Mouse (Mus musculus): Measurements from ENCODE around the gene Arrdc4. TPM values are rescaled to one million over a fixed set of nuclear protein-coding genes. Genes with fewer than 3 reads are reported as not detected.

Arrdc4 gene
- polyA plus RNA-seq, 1 experiment = 0.01 TPM

DNA sequence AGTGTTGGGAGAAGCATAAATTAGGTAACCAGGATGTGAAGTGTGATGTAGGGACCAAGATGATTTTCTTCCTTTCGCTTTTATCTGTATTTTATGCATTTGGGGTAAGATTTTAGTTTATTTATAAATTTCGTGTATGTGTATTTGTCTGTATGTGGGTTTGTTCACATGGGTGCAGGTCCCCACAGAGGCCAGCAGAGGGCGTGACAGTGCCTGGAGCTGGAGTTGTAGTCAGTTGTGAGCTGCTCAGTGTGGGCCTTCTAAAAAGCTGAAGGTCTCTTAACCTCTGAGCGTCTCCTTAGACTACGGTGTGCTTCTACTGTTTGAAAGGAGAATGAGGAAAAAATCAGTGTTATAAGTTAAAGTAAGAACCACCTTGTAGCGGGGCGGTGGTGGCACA lies 43.9 kb downstream of the Arrdc4 start:
- Histone ChIP-seq H3ac (ENCODE audit: control insufficient read depth, insufficient read length) (no peak overlapping the region), H3K27me3 (ENCODE audit: control insufficient read depth, insufficient read depth, insufficient read length) (no peaks in the 10 kb centered on the region), H3K36me3 (ENCODE audit: control insufficient read depth, insufficient read depth) (no peaks in the 10 kb centered on the region), H3K4me2 (ENCODE audit: low read depth) (no peak overlapping the region), H3K4me3 (no peak overlapping the region), H3K79me2 (ENCODE audit: control insufficient read depth, insufficient read depth) (no peaks in the 10 kb centered on the region)
- TF ChIP-seq POLR2AphosphoS2 (IDR thresholded peaks at IDR 0.05; ENCODE audit: insufficient read length, low read depth) = no peak
- no peak for TF ChIP-seq MYOD1 (IDR thresholded peaks at IDR 0.05; ENCODE audit: control insufficient read depth in 1 of 3, insufficient read length in 2 of 3, low read depth in 2 of 3)
- no peak for TF ChIP-seq TCF3 (IDR thresholded peaks at IDR 0.05; ENCODE audit: insufficient read length, low read depth)
- no peak for TF ChIP-seq TCF12 (IDR thresholded peaks at IDR 0.05; ENCODE audit: insufficient read depth, poor library complexity, severe bottlenecking)
- TF ChIP-seq POLR2A (IDR thresholded peaks at IDR 0.05; ENCODE audit: insufficient read length, low read depth) = no peak
- no peak for TF ChIP-seq SRF (IDR thresholded peaks at IDR 0.05; ENCODE audit: control insufficient read depth, insufficient read length, low read depth)
- no peak for TF ChIP-seq E2F4 (IDR thresholded peaks at IDR 0.05; ENCODE audit: insufficient read depth)
- no peak for TF ChIP-seq CEBPB (IDR thresholded peaks at IDR 0.05; ENCODE audit: insufficient read depth, poor library complexity, severe bottlenecking)
- TF ChIP-seq REST (IDR thresholded peaks at IDR 0.05; ENCODE audit: insufficient read depth, insufficient read length) = no peak
- no peak for TF ChIP-seq MAX (IDR thresholded peaks at IDR 0.05; ENCODE audit: low read depth)
- TF ChIP-seq MYOG (IDR thresholded peaks at IDR 0.05; ENCODE audit: control insufficient read depth in 1 of 3, insufficient read depth in 1 of 3, insufficient read length in 2 of 3, low read depth in 2 of 3) = no peak
- no peak for TF ChIP-seq USF1 (IDR thresholded peaks at IDR 0.05; ENCODE audit: low read depth)

DNA sequence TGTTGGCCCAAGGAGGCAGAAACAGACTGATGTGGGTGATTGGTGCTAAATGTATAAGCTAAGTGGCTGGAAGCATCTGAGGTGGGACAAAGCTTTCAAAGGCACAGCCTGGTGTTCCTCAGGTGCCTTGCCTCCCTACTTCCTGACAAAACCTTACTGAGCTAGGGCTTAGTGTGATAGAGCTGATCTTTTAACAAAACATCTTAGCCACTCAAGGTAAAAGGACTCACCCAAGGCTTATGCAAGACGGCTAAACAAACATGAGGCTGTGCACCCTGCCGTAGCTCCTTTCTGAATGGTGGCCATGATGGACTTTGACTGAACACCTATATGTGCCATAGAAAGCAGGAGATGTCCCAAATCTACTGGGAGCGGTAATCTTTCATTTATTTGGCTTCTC lies 51.7 kb downstream of the Arrdc4 start:
- H3K4me3 ChIP-seq = no peak overlapping the region
- H3K4me2 ChIP-seq (ENCODE audit: low read depth) = no peak overlapping the region
- no peaks in the 10 kb centered on the region for H3K79me2 ChIP-seq (ENCODE audit: control insufficient read depth, insufficient read depth)
- H3ac ChIP-seq (ENCODE audit: control insufficient read depth, insufficient read length) = no peak overlapping the region
- TF ChIP-seq POLR2AphosphoS2 (IDR thresholded peaks at IDR 0.05; ENCODE audit: insufficient read length, low read depth) (no peak), MYOG (IDR thresholded peaks at IDR 0.05; ENCODE audit: control insufficient read depth in 1 of 3, insufficient read depth in 1 of 3, insufficient read length in 2 of 3, low read depth in 2 of 3) (no peak), TCF3 (IDR thresholded peaks at IDR 0.05; ENCODE audit: insufficient read length, low read depth) (no peak)
- no peaks in the 10 kb centered on the region for H3K36me3 ChIP-seq (ENCODE audit: control insufficient read depth, insufficient read depth)
- no peaks in the 10 kb centered on the region for H3K27me3 ChIP-seq (ENCODE audit: control insufficient read depth, insufficient read depth, insufficient read length)

DNA sequence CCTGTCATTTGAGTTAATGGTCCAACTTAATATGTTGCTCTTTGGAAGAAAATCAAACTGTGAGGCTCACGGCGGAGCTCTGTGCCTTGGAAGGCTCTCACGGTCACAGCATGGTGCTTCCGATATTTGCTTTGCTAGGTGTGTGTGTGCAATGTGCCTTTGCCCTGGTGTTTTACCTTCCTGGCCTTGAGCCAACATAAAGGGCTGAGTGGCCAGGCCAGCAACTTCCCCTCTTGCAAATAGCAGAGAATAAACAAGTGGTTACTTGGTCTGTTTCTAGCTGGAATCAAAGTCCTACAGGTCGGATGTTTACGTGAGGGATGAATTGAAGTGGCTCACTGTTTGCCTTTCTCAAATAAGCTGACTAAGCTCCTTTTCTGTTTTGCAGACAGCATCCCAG lies 52.1 kb downstream of the Arrdc4 start:
- H3K27me3 ChIP-seq (ENCODE audit: control insufficient read depth, insufficient read depth, insufficient read length) = no peaks in the 10 kb centered on the region
- H3ac ChIP-seq (ENCODE audit: control insufficient read depth, insufficient read length) = no peak overlapping the region
- no peak overlapping the region for H3K4me3 ChIP-seq
- H3K4me2 ChIP-seq (ENCODE audit: low read depth) = no peak overlapping the region
- no peaks in the 10 kb centered on the region for H3K79me2 ChIP-seq (ENCODE audit: control insufficient read depth, insufficient read depth)
- H3K36me3 ChIP-seq (ENCODE audit: control insufficient read depth, insufficient read depth) = no peaks in the 10 kb centered on the region
- TF ChIP-seq E2F4 (IDR thresholded peaks at IDR 0.05; ENCODE audit: insufficient read depth) (no peak), CEBPB (IDR thresholded peaks at IDR 0.05; ENCODE audit: insufficient read depth, poor library complexity, severe bottlenecking) (no peak), USF1 (IDR thresholded peaks at IDR 0.05; ENCODE audit: low read depth) (no peak), MAX (IDR thresholded peaks at IDR 0.05; ENCODE audit: low read depth) (no peak), SRF (IDR thresholded peaks at IDR 0.05; ENCODE audit: control insufficient read depth, insufficient read length, low read depth) (no peak), POLR2AphosphoS2 (IDR thresholded peaks at IDR 0.05; ENCODE audit: insufficient read length, low read depth) (no peak), MYOD1 (IDR thresholded peaks at IDR 0.05; ENCODE audit: control insufficient read depth in 1 of 3, insufficient read length in 2 of 3, low read depth in 2 of 3) (no peak), TCF3 (IDR thresholded peaks at IDR 0.05; ENCODE audit: insufficient read length, low read depth) (no peak), TCF12 (IDR thresholded peaks at IDR 0.05; ENCODE audit: insufficient read depth, poor library complexity, severe bottlenecking) (no peak), REST (IDR thresholded peaks at IDR 0.05; ENCODE audit: insufficient read depth, insufficient read length) (no peak), MYOG (IDR thresholded peaks at IDR 0.05; ENCODE audit: control insufficient read depth in 1 of 3, insufficient read depth in 1 of 3, insufficient read length in 2 of 3, low read depth in 2 of 3) (no peak), POLR2A (IDR thresholded peaks at IDR 0.05; ENCODE audit: insufficient read length, low read depth) (no peak)

DNA sequence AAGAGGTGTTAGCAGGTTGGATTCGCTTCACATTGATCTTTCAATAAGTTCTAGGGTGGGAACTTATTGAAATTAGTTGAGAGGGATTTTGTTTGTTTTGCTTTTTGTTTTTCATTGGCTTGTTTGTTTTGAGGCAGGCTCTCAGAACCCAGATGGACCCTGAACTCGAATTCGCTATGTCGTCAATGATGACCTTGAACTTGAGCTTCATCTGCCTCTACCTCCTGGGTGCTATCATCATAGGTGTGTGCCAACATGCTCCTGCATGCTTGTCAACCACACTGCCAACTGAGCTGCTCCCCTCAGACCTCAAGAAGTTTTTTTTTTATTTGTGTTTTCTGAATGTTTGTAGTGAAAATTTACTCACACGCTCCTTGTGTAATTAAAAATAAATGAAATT lies 52.6 kb downstream of the Arrdc4 start:
- Histone ChIP-seq H3K4me3 (no peak overlapping the region), H3ac (ENCODE audit: control insufficient read depth, insufficient read length) (no peak overlapping the region), H3K79me2 (ENCODE audit: control insufficient read depth, insufficient read depth) (no peaks in the 10 kb centered on the region), H3K27me3 (ENCODE audit: control insufficient read depth, insufficient read depth, insufficient read length) (no peaks in the 10 kb centered on the region), H3K36me3 (ENCODE audit: control insufficient read depth, insufficient read depth) (no peaks in the 10 kb centered on the region), H3K4me2 (ENCODE audit: low read depth) (no peak overlapping the region)
- no peak for TF ChIP-seq POLR2A (IDR thresholded peaks at IDR 0.05; ENCODE audit: insufficient read length, low read depth)
- no peak for TF ChIP-seq CEBPB (IDR thresholded peaks at IDR 0.05; ENCODE audit: insufficient read depth, poor library complexity, severe bottlenecking)
- no peak for TF ChIP-seq REST (IDR thresholded peaks at IDR 0.05; ENCODE audit: insufficient read depth, insufficient read length)
- no peak for TF ChIP-seq TCF3 (IDR thresholded peaks at IDR 0.05; ENCODE audit: insufficient read length, low read depth)
- TF ChIP-seq POLR2AphosphoS2 (IDR thresholded peaks at IDR 0.05; ENCODE audit: insufficient read length, low read depth) = no peak
- TF ChIP-seq E2F4 (IDR thresholded peaks at IDR 0.05; ENCODE audit: insufficient read depth) = no peak
- TF ChIP-seq MAX (IDR thresholded peaks at IDR 0.05; ENCODE audit: low read depth) = no peak
- TF ChIP-seq TCF12 (IDR thresholded peaks at IDR 0.05; ENCODE audit: insufficient read depth, poor library complexity, severe bottlenecking) = no peak
- TF ChIP-seq SRF (IDR thresholded peaks at IDR 0.05; ENCODE audit: control insufficient read depth, insufficient read length, low read depth) = no peak
- TF ChIP-seq USF1 (IDR thresholded peaks at IDR 0.05; ENCODE audit: low read depth) = no peak
- TF ChIP-seq MYOG (IDR thresholded peaks at IDR 0.05; ENCODE audit: control insufficient read depth in 1 of 3, insufficient read depth in 1 of 3, insufficient read length in 2 of 3, low read depth in 2 of 3) = no peak
- TF ChIP-seq MYOD1 (IDR thresholded peaks at IDR 0.05; ENCODE audit: control insufficient read depth in 1 of 3, insufficient read length in 2 of 3, low read depth in 2 of 3) = no peak

DNA sequence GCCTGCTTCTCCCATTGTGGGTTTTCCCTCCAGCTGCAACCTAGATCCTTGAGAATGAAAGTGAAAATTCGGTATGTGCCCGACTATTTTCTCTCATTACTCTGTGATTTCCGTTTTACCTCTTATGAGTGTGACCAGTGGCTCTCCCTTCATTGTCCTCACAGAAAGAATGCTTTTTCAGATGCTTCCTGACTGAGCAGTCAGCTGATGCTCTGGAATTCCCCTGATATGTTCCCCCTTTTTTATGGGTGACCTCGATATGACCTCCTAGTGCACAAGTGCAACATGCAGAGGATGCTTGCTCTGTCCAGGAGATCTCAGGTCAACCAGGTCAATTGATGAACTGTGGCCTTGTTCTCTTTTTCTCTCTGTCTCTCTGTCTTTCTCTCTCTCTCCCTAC lies 56.3 kb downstream of the Arrdc4 start:
- H3K4me3 ChIP-seq = no peak overlapping the region
- no peaks in the 10 kb centered on the region for H3K79me2 ChIP-seq (ENCODE audit: control insufficient read depth, insufficient read depth)
- H3K4me2 ChIP-seq (ENCODE audit: low read depth) = no peak overlapping the region
- no peak overlapping the region for H3ac ChIP-seq (ENCODE audit: control insufficient read depth, insufficient read length)
- no peaks in the 10 kb centered on the region for H3K27me3 ChIP-seq (ENCODE audit: control insufficient read depth, insufficient read depth, insufficient read length)
- TF ChIP-seq E2F4 (IDR thresholded peaks at IDR 0.05; ENCODE audit: insufficient read depth) (no peak), TCF12 (IDR thresholded peaks at IDR 0.05; ENCODE audit: insufficient read depth, poor library complexity, severe bottlenecking) (no peak), MYOD1 (IDR thresholded peaks at IDR 0.05; ENCODE audit: control insufficient read depth in 1 of 3, insufficient read length in 2 of 3, low read depth in 2 of 3) (no peak), USF1 (IDR thresholded peaks at IDR 0.05; ENCODE audit: low read depth) (no peak), TCF3 (IDR thresholded peaks at IDR 0.05; ENCODE audit: insufficient read length, low read depth) (no peak), MAX (IDR thresholded peaks at IDR 0.05; ENCODE audit: low read depth) (no peak), SRF (IDR thresholded peaks at IDR 0.05; ENCODE audit: control insufficient read depth, insufficient read length, low read depth) (no peak), REST (IDR thresholded peaks at IDR 0.05; ENCODE audit: insufficient read depth, insufficient read length) (no peak), MYOG (IDR thresholded peaks at IDR 0.05; ENCODE audit: control insufficient read depth in 1 of 3, insufficient read depth in 1 of 3, insufficient read length in 2 of 3, low read depth in 2 of 3) (no peak), POLR2A (IDR thresholded peaks at IDR 0.05; ENCODE audit: insufficient read length, low read depth) (no peak), CEBPB (IDR thresholded peaks at IDR 0.05; ENCODE audit: insufficient read depth, poor library complexity, severe bottlenecking) (no peak), POLR2AphosphoS2 (IDR thresholded peaks at IDR 0.05; ENCODE audit: insufficient read length, low read depth) (no peak)
- no peaks in the 10 kb centered on the region for H3K36me3 ChIP-seq (ENCODE audit: control insufficient read depth, insufficient read depth)

Data from myocyte (in vitro differentiated cells).